Mouse (Mus musculus): ENCODE measurements around the gene Jazf1.

Gene Jazf1

DNA sequence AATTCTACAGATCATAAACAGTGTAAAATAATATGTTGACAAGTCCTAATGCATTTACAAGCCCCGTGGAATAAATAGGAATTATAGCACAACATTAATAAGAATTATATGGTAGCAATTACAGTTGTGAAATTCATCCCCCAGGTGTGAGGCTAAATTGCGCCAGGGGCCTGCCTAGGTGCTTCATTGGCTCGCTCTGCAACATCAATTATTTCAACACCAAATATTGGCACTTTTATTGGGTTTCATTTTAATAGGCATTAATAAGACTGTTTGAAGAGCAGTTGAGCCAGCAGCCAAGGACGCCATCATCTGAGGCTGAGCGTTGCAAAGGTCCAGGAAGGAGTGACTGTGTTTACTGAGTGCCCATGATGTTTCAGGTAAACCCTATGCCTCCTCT, 289.9 kb downstream of the Jazf1 start:
- H3K27me3 ChIP-seq (ENCODE audit: insufficient read depth, low read length), result no peaks in the 10 kb centered on the region
- no peak overlapping the region for H3K4me3 ChIP-seq (replicated peaks; ENCODE audit: low read length)
- peaks cover 16% of the 10 kb centered on the region for H3K4me1 ChIP-seq (replicated peaks; ENCODE audit: low read depth, low read length)
- no peaks in the 10 kb centered on the region for H3K36me3 ChIP-seq (ENCODE audit: insufficient read depth, low read length)
- no peak for TF ChIP-seq NANOG (IDR thresholded peaks at IDR 0.05; ENCODE audit: borderline replicate concordance, low read length)
- TF ChIP-seq POU5F1 (IDR thresholded peaks at IDR 0.05; ENCODE audit: borderline replicate concordance, low read length), result no peak
- no peak for TF ChIP-seq CTCF (conservative IDR thresholded peaks at IDR 0.05; ENCODE audit: low read length)
- no peaks in the 10 kb centered on the region for H3K9me3 ChIP-seq (ENCODE audit: low read length)

DNA sequence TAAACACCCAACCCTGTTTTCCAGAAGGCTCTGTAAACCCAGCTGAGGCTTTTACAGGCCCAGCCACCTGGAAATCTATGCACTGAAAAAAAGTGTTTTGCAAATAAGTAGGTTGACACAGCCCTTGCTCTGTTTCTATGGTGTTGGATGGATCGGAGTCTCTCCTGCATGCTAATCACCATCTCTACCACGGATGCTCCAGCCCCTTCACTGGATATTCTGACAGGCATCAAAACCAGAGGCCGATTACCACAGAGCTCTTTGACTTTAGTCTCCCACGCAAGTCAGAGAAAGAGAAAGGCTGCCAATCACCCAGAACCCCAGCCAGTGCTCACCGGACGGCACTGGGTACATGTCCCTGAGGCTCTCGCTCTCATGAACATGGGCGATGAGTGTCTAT, 291.4 kb downstream of the Jazf1 start:
- H3K4me1 ChIP-seq (replicated peaks; ENCODE audit: low read depth, low read length), result peaks cover 16% of the 10 kb centered on the region
- no peaks in the 10 kb centered on the region for H3K9me3 ChIP-seq (ENCODE audit: low read length)
- TF ChIP-seq NANOG (IDR thresholded peaks at IDR 0.05; ENCODE audit: borderline replicate concordance, low read length) (no peak), CTCF (conservative IDR thresholded peaks at IDR 0.05; ENCODE audit: low read length) (no peak), POU5F1 (IDR thresholded peaks at IDR 0.05; ENCODE audit: borderline replicate concordance, low read length) (no peak)
- H3K36me3 ChIP-seq (ENCODE audit: insufficient read depth, low read length), result no peaks in the 10 kb centered on the region
- no peaks in the 10 kb centered on the region for H3K27me3 ChIP-seq (ENCODE audit: insufficient read depth, low read length)
- no peak overlapping the region for H3K4me3 ChIP-seq (replicated peaks; ENCODE audit: low read length)

DNA sequence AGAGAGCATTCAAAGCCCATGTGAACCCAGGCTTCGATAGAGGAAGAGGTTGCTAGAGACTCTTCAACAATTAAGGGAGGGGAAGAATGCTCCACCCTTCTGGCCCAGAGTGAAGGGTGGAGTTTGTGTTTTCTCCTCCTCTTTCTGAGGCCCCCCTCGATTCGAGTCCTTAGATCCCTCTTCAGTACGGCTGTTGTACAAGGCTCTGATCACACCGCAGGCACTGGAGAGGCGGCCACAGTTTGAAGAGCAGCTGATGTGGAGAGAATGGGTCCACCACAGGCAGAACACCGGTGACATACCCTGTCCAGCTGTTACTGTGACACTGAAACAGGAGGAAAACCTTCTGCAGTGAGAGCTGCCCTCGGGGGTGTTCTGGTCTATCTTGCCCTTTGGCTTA, 292.5 kb downstream of the Jazf1 start:
- H3K4me3 ChIP-seq (replicated peaks; ENCODE audit: low read length), result no peak overlapping the region
- H3K4me1 ChIP-seq (replicated peaks; ENCODE audit: low read depth, low read length), result peaks cover 16% of the 10 kb centered on the region
- H3K36me3 ChIP-seq (ENCODE audit: insufficient read depth, low read length), result 0 out of 2 replicates have a peak, but pooled peaks cover 4% of the 10 kb centered on the region
- no peaks in the 10 kb centered on the region for H3K9me3 ChIP-seq (ENCODE audit: low read length)
- H3K27me3 ChIP-seq (ENCODE audit: insufficient read depth, low read length), result no peaks in the 10 kb centered on the region
- no peak for TF ChIP-seq CTCF (conservative IDR thresholded peaks at IDR 0.05; ENCODE audit: low read length)
- TF ChIP-seq POU5F1 (IDR thresholded peaks at IDR 0.05; ENCODE audit: borderline replicate concordance, low read length), result no peak
- TF ChIP-seq NANOG (IDR thresholded peaks at IDR 0.05; ENCODE audit: borderline replicate concordance, low read length), result no peak

DNA sequence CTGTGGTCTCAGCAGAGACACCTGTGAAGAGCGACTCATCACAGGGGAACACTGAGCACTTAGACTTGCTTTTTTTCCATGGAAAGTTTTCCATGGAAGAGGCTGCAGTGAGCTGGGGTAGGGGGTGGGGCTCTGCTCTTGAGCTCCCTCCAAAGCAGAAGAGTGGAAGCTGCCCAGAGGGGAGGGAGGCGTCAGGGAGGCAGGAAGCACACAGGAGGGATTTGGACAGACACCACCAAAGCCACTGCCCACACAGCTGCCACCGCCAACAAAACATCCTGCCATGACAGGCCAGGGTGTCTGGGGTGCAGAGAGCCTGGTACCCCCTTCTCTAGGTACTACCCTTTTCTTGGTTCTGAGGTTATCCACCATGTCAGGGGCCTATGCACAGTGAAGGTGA, 293.1 kb downstream of the Jazf1 start:
- peaks cover 10% of the 10 kb centered on the region; the same call in 1 of the 2 replicates for H3K36me3 ChIP-seq (ENCODE audit: insufficient read depth, low read length)
- no peak overlapping the region for H3K4me3 ChIP-seq (replicated peaks; ENCODE audit: low read length)
- H3K9me3 ChIP-seq (ENCODE audit: low read length), result no peaks in the 10 kb centered on the region
- H3K27me3 ChIP-seq (ENCODE audit: insufficient read depth, low read length), result no peaks in the 10 kb centered on the region
- TF ChIP-seq NANOG (IDR thresholded peaks at IDR 0.05; ENCODE audit: borderline replicate concordance, low read length) (no peak), CTCF (conservative IDR thresholded peaks at IDR 0.05; ENCODE audit: low read length) (no peak), POU5F1 (IDR thresholded peaks at IDR 0.05; ENCODE audit: borderline replicate concordance, low read length) (no peak)
- H3K4me1 ChIP-seq (replicated peaks; ENCODE audit: low read depth, low read length), result peaks cover 16% of the 10 kb centered on the region

DNA sequence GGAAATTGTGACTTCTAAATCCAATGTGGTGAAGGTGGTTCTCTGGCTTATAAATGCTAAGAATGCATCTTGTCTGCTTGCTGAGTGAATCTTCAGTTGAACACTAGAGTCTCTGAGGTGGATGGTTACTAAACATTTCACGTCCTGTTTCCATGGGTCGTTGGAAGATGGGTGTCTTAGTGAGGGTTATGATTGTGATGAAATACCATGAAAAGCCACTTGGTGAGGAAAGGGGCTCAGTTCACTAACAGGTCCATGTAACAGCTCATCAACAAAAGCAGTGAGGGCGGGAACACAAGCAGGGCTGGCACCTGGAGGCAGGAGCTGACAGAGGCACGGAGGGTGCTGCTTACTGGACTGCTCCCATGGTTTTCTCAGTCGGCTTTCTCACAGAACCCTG, 295.3 kb downstream of the Jazf1 start:
- H3K36me3 ChIP-seq (ENCODE audit: insufficient read depth, low read length), result peaks cover 30% of the 10 kb centered on the region
- no peaks in the 10 kb centered on the region for H3K9me3 ChIP-seq (ENCODE audit: low read length)
- TF ChIP-seq NANOG (IDR thresholded peaks at IDR 0.05; ENCODE audit: borderline replicate concordance, low read length) (no peak), CTCF (conservative IDR thresholded peaks at IDR 0.05; ENCODE audit: low read length) (no peak), POU5F1 (IDR thresholded peaks at IDR 0.05; ENCODE audit: borderline replicate concordance, low read length) (no peak)
- peaks cover 16% of the 10 kb centered on the region for H3K4me1 ChIP-seq (replicated peaks; ENCODE audit: low read depth, low read length)
- no peaks in the 10 kb centered on the region for H3K27me3 ChIP-seq (ENCODE audit: insufficient read depth, low read length)
- no peak overlapping the region for H3K4me3 ChIP-seq (replicated peaks; ENCODE audit: low read length)

DNA sequence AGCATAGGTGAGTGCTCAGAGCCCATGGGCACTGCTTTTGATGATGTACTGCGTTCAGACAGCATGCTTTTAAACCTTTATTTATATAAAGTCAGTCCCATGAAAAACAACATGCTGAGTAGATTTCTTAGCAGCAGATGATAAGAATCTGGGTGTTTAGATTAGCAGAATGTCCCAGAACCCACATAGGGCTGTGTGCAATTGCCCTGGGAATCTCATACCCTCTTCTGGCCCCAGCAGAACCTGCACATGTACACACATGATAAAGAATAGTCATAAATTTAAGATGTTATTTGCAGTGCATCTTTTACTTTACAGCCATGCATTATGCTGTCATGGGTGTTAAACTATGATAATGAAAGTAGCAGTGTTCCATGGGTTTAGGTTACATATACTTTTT, 297.6 kb downstream of the Jazf1 start:
- peaks cover 54% of the 10 kb centered on the region for H3K36me3 ChIP-seq (ENCODE audit: insufficient read depth, low read length)
- no peaks in the 10 kb centered on the region for H3K9me3 ChIP-seq (ENCODE audit: low read length)
- H3K4me1 ChIP-seq (replicated peaks; ENCODE audit: low read depth, low read length), result peaks cover 10% of the 10 kb centered on the region
- no peak overlapping the region for H3K4me3 ChIP-seq (replicated peaks; ENCODE audit: low read length)
- H3K27me3 ChIP-seq (ENCODE audit: insufficient read depth, low read length), result no peaks in the 10 kb centered on the region
- TF ChIP-seq CTCF (conservative IDR thresholded peaks at IDR 0.05; ENCODE audit: low read length) (no peak), POU5F1 (IDR thresholded peaks at IDR 0.05; ENCODE audit: borderline replicate concordance, low read length) (no peak), NANOG (IDR thresholded peaks at IDR 0.05; ENCODE audit: borderline replicate concordance, low read length) (no peak)

DNA sequence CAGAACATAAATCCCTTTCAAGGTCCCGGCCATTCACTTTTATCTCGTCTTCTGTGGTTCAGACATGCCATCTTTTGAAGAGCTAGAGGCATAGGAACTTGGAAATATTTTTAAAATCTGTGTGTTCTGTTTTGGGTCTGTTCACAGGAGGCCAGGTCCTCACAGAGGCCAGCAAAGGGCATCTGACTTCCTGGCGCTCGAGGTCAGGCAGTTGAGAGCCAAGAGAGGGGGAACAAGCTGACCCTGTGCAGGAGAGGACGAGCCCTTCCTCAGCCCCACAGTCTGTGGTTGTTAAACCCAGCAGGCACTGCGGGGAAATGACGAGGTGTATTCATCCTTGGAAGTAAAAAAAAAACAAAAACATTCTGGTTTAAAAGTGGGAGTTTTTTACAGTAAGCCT, 303.2 kb downstream of the Jazf1 start:
- no peaks in the 10 kb centered on the region for H3K4me1 ChIP-seq (replicated peaks; ENCODE audit: low read depth, low read length)
- no peaks in the 10 kb centered on the region for H3K9me3 ChIP-seq (ENCODE audit: low read length)
- no peaks in the 10 kb centered on the region for H3K27me3 ChIP-seq (ENCODE audit: insufficient read depth, low read length)
- no peak overlapping the region for H3K4me3 ChIP-seq (replicated peaks; ENCODE audit: low read length)
- TF ChIP-seq NANOG (IDR thresholded peaks at IDR 0.05; ENCODE audit: borderline replicate concordance, low read length) (no peak), CTCF (conservative IDR thresholded peaks at IDR 0.05; ENCODE audit: low read length) (no peak), POU5F1 (IDR thresholded peaks at IDR 0.05; ENCODE audit: borderline replicate concordance, low read length) (no peak)
- peaks cover 86% of the 10 kb centered on the region for H3K36me3 ChIP-seq (ENCODE audit: insufficient read depth, low read length)

DNA sequence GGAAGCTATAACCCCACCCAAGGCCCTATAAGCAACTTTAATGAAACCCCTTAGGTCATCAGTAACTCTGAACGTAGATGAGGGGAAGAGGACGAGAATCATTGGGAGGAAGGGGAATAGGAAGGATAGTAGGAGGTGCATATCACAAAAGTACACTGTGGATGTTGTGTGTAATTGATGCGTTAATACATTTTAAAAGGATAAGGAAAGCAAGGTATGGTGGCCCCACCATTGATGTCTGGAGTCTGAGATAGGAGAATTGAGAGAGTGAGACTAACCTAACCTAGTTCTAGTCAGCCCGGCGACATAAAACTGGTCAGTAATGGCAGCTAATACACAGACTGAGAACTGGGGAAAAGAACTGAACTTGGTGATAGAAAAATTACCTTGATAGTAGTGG, 315.6 kb downstream of the Jazf1 start:
- TF ChIP-seq NANOG (IDR thresholded peaks at IDR 0.05; ENCODE audit: borderline replicate concordance, low read length) (no peak), CTCF (conservative IDR thresholded peaks at IDR 0.05; ENCODE audit: low read length) (no peak), POU5F1 (IDR thresholded peaks at IDR 0.05; ENCODE audit: borderline replicate concordance, low read length) (no peak)
- no peak overlapping the region for H3K4me3 ChIP-seq (replicated peaks; ENCODE audit: low read length)
- H3K4me1 ChIP-seq (replicated peaks; ENCODE audit: low read depth, low read length), result peaks cover 8% of the 10 kb centered on the region
- no peaks in the 10 kb centered on the region for H3K27me3 ChIP-seq (ENCODE audit: insufficient read depth, low read length)
- peaks cover 70% of the 10 kb centered on the region for H3K36me3 ChIP-seq (ENCODE audit: insufficient read depth, low read length)
- no peaks in the 10 kb centered on the region for H3K9me3 ChIP-seq (ENCODE audit: low read length)

DNA sequence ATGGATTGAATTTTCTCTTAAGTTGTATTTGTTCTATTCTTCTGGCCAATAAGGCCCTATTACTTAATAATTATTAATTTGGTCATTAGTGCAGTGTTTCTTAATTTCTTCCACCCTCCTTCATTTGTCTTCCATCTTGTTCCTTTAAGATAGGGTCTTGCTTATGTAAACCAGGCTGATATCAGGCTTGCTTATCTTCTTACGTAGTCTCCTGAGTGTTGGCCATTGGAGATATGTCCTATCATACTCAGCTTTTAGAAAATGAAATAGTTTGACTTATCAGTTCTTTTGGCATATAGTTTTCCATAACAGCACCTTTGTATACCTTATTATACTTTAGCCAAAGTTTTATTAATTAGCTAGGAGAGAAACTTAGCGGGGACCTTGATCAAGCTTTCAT, 333.8 kb downstream of the Jazf1 start:
- Histone ChIP-seq H3K36me3 (ENCODE audit: insufficient read depth, low read length) (peaks cover 63% of the 10 kb centered on the region), H3K27me3 (ENCODE audit: insufficient read depth, low read length) (no peaks in the 10 kb centered on the region), H3K9me3 (ENCODE audit: low read length) (no peaks in the 10 kb centered on the region), H3K4me1 (replicated peaks; ENCODE audit: low read depth, low read length) (no peaks in the 10 kb centered on the region), H3K4me3 (replicated peaks; ENCODE audit: low read length) (no peak overlapping the region)
- TF ChIP-seq CTCF (conservative IDR thresholded peaks at IDR 0.05; ENCODE audit: low read length), result no peak
- TF ChIP-seq NANOG (IDR thresholded peaks at IDR 0.05; ENCODE audit: borderline replicate concordance, low read length), result no peak
